Mouse (Mus musculus) kidney, postnatal 0 days (tissue): ENCODE measurements around the gene Rims1. TPM values are rescaled to one million over a fixed set of nuclear protein-coding genes. Genes with fewer than 3 reads are reported as not detected.

Experiments used
- ATAC-seq: fragments of 200-750 bp; cut with Nextera tagmentation; replicated peaks from 2 replicates; pipeline ENCODE4 v1.8.0; 2017; ENCODE audit warnings: low read depth, moderate number of reproducible peaks, moderate TSS enrichment, moderate library complexity; ENCODE audit not compliant: low FRiP score
- DNase-seq: peaks from one replicate; pipeline ENCODE4 v3.0.0-alpha.2; 2016; ENCODE audit warnings: low spot score
- H3K27ac ChIP-seq: fragments of 300-500 bp; sonication (generic); 2 replicates; pipeline ENCODE4 v1.5.1; 2014; ENCODE audit warnings: mild to moderate bottlenecking
- H3K27me3 ChIP-seq: fragments of 300-500 bp; sonication (generic); 2 replicates; pipeline ENCODE4 v1.6.1; 2014; ENCODE audit warnings: low read length, mixed read lengths; ENCODE audit not compliant: insufficient read depth
- H3K36me3 ChIP-seq: fragments of 300-500 bp; sonication (generic); 2 replicates; pipeline ENCODE4 v1.6.1; 2014; ENCODE audit warnings: low read length, mixed read lengths; ENCODE audit not compliant: insufficient read depth
- H3K4me1 ChIP-seq: fragments of 300-500 bp; sonication (generic); replicated peaks from 2 replicates; pipeline ENCODE4 v1.6.1; 2014; ENCODE audit warnings: antibody characterized with exemption, low read length, mixed read lengths; ENCODE audit not compliant: insufficient read depth
- H3K4me2 ChIP-seq: fragments of 300-500 bp; sonication (generic); 2 replicates; pipeline ENCODE4 v1.6.1; 2014; ENCODE audit warnings: mild to moderate bottlenecking, low read length, moderate library complexity, mixed read lengths
- H3K4me3 ChIP-seq: fragments of 300-500 bp; sonication (generic); replicated peaks from 2 replicates; pipeline ENCODE4 v1.5.1; 2014; ENCODE audit warnings: low read depth, low read length
- H3K9ac ChIP-seq: fragments of 300-500 bp; sonication (generic); 2 replicates; pipeline ENCODE4 v1.6.1; 2014; ENCODE audit warnings: low read depth, low read length
- H3K9me3 ChIP-seq: fragments of 300-500 bp; sonication (generic); replicated peaks from 2 replicates; pipeline ENCODE4 v1.6.1; 2016; ENCODE audit warnings: low read length, inconsistent platforms, mixed read lengths
- CTCF ChIP-seq: IDR thresholded peaks from 2 replicates; pipeline ENCODE4 v1.5.1; 2016; ENCODE audit warnings: antibody characterized with exemption, low read depth, mild to moderate bottlenecking, moderate library complexity
- WGBS: fragments of 180-500 bp; shearing (Covaris S2); extraction: QIAGEN DNeasy Blood & Tissue Kit; methylation state at CpG from one replicate; pipeline ENCODE4 v1.1.7; 2014; 5-methylcytosine and 5-hydroxymethylcytosine counted together
- polyA plus RNA-seq: library from polyadenylated mRNA; unstranded; fragments of >200 nt; fragmentation: Nextera tagmentation; extraction: Ambion mirVana; gene quantifications from 2 replicates; pipeline ENCODE4 v1.2.1, GENCODE M21; 2015

Gene Rims1
- polyA plus RNA-seq, 1 experiment from 2014 or later = 0.38 TPM

DNA sequence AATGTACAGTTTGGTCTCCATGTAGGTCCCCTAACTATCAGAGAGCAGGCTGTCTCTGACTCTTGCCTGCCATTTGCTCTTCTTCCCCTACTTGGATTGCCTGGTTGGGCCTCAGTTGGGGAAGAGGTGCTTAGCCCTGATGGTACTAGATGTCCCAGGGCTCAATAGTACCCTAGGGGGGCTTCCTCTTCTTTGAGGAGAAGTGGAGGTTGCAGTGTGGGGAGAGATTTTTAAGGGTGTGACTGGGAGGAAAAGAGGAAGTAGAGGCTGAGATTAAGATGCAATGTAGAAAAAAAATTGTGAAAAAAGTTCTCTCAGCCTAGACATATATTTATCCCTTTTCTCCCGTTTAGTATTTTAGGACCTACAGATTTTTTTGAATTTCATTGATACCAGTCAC, 525.8 kb downstream of the Rims1 start:
- Histone ChIP-seq H3K27ac (no peak overlapping the region), H3K4me1 (no peaks in the 10 kb centered on the region), H3K4me2 (no peak overlapping the region), H3K4me3 (no peak overlapping the region), H3K9ac (no peak overlapping the region), H3K36me3 (no peaks in the 10 kb centered on the region), H3K27me3 (no peaks in the 10 kb centered on the region), H3K9me3 (no peaks in the 10 kb centered on the region)
- ATAC-seq (no peak), DNase-seq (no peak)
- TF ChIP-seq CTCF = no peak
- 84% methylated on average over 1 of the region's 1 CpGs for WGBS

DNA sequence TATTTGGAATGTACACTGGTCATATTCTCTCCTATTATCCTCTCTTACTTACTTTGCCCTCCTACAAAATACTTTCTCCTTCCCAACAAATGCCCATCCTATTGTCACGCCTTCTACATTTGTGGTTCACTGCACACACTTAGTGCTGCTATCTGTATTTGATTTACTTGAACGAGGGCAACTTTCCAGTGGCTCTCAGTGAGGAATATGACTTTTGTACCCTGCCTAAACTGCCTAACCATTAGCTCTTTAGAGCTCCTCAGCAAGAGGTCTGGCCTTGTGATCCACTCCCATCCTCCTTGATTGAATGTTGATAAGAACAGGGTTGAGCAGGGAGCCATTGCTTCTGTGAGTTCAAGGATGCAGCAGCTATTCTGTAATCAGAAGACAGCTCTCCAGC, 531.7 kb downstream of the Rims1 start:
- Histone ChIP-seq H3K9me3 (no peaks in the 10 kb centered on the region), H3K27ac (no peak overlapping the region), H3K4me1 (no peaks in the 10 kb centered on the region), H3K4me2 (no peak overlapping the region), H3K36me3 (no peaks in the 10 kb centered on the region), H3K27me3 (no peaks in the 10 kb centered on the region), H3K4me3 (no peak overlapping the region), H3K9ac (no peak overlapping the region)
- WGBS = 42% methylated on average over 2 of the region's 2 CpGs
- ATAC-seq (no peak), DNase-seq (no peak)
- TF ChIP-seq CTCF = no peak

- no peak for DNase-seq
- no peak overlapping the region for H3K27ac ChIP-seq
- TF ChIP-seq CTCF = no peak
- H3K9ac ChIP-seq = no peak overlapping the region
- no peak overlapping the region for H3K4me2 ChIP-seq
- no peak overlapping the region for H3K4me3 ChIP-seq
- no peaks in the 10 kb centered on the region for H3K4me1 ChIP-seq
- no peaks in the 10 kb centered on the region for H3K36me3 ChIP-seq
- no peaks in the 10 kb centered on the region for H3K27me3 ChIP-seq
- ATAC-seq = no peak
- WGBS = 61% methylated on average over 5 of the region's 5 CpGs
- no peaks in the 10 kb centered on the region for H3K9me3 ChIP-seq
Measured at GRCm38 (mm10) chr1:22270131-22270530, 535.7 kb downstream of the Rims1 start.

DNA sequence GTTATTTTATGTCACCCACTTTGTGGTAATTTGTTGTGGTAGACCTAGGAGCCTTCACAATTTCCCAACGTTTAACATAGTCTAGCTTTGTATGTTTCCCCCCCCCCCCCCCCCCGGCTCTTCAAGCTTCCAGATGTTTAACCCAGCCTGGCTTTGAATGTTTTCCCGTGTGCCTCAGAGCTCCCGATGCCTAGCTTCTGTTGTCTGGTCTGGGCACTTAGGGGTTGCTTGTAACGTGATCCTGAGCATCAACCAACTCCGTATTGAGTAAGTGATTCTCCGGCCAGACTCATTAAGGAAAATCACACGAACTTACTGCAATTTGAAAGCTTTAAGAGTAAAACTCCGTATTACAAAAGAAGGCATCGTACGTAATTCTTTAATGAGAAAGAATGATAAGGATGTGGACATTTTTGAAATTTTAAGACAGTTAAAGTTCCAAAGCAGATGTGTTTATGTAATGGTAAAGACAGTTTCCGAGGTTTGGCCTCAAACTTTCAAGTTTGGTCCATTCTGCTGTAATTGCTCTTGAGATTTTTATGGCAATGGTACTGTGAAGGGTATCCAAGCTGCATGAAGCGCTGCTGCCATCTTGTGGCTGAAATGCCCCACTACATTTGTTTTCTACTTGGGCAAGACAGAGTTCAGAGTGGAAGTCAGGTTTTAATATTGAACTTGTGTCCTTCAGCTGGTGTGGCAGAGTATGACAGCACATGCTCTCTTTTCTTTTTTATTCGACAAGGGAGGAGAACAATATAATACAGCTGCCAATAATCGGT, 537.0 kb downstream of the Rims1 start:
- TF ChIP-seq CTCF = peak; percentile 99
- 13% methylated on average over 15 of the region's 15 CpGs for whole genome bisulfite sequencing
- ATAC-seq = peak; percentile 67
- Histone ChIP-seq H3K27me3 (no peaks in the 10 kb centered on the region), H3K36me3 (no peaks in the 10 kb centered on the region), H3K4me2 (peak overlapping the region; percentile 46), H3K4me1 (no peaks in the 10 kb centered on the region), H3K9me3 (no peaks in the 10 kb centered on the region), H3K4me3 (no peak overlapping the region), H3K27ac (no peak overlapping the region), H3K9ac (no peak overlapping the region)
- peak; percentile 87 for DNase-seq

- 54% methylated on average over 10 of the region's 10 CpGs for WGBS
- DNase-seq (no peak), ATAC-seq (no peak)
- TF ChIP-seq CTCF = no peak
- H3K36me3 ChIP-seq = no peaks in the 10 kb centered on the region
- no peak overlapping the region for H3K4me2 ChIP-seq
- H3K4me1 ChIP-seq = no peaks in the 10 kb centered on the region
- H3K9me3 ChIP-seq = no peaks in the 10 kb centered on the region
- H3K9ac ChIP-seq = no peak overlapping the region
- no peaks in the 10 kb centered on the region for H3K27me3 ChIP-seq
- H3K4me3 ChIP-seq = no peak overlapping the region
- no peak overlapping the region for H3K27ac ChIP-seq
Measured at GRCm38 (mm10) chr1:22266491-22266890, 539.3 kb downstream of the Rims1 start.

DNA sequence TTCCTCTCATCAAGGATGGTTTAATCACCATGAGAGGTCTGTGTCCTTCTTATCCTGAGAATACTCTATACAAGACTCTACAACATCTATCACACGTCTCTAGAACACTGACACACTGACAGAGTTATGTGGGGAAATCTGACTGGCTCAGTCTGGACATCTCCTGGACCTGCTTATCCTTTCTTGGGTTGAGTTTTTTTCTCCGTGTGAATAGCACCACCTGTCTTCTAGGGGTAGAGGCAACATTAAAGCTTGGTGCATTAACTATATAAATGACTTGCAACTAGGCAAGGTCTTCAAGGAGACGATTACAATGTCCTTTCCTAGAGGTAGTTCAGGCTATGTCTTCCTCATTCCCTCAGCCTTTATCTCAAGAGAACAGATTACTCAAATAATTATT, 540.3 kb downstream of the Rims1 start:
- Histone ChIP-seq H3K4me3 (no peak overlapping the region), H3K27ac (no peak overlapping the region), H3K9me3 (no peaks in the 10 kb centered on the region), H3K9ac (no peak overlapping the region), H3K4me2 (no peak overlapping the region), H3K27me3 (no peaks in the 10 kb centered on the region), H3K4me1 (no peaks in the 10 kb centered on the region), H3K36me3 (no peaks in the 10 kb centered on the region)
- DNase-seq (no peak), ATAC-seq (no peak)
- 65% methylated on average over 3 of the region's 3 CpGs for WGBS
- TF ChIP-seq CTCF = peak; percentile 43
